Mouse (Mus musculus) limb, embryonic 15.5 days (tissue): Measurements from ENCODE around the gene Foxo3. TPM values are rescaled to one million over a fixed set of nuclear protein-coding genes. Genes with fewer than 3 reads are reported as not detected.

Source experiments
- ATAC-seq: fragments of 200-750 bp; cut with Nextera tagmentation; 2 replicates; pipeline ENCODE4 v1.8.0; 2017; ENCODE audit warnings: low read depth, moderate TSS enrichment; ENCODE audit not compliant: insufficient number of reproducible peaks, low FRiP score, low TSS enrichment
- H3K27ac ChIP-seq: fragments of 300-500 bp; sonication (generic); 2 replicates; pipeline ENCODE4 v1.5.1; 2015; ENCODE audit warnings: moderate library complexity, mild to moderate bottlenecking, inconsistent platforms
- H3K27me3 ChIP-seq: fragments of 300-500 bp; sonication (generic); 2 replicates; pipeline ENCODE4 v1.6.1; 2015; ENCODE audit warnings: inconsistent platforms
- H3K36me3 ChIP-seq: fragments of 300-500 bp; sonication (generic); 2 replicates; pipeline ENCODE4 v1.6.1; 2015; ENCODE audit warnings: inconsistent platforms
- H3K4me1 ChIP-seq: fragments of 300-500 bp; sonication (generic); 2 replicates; pipeline ENCODE4 v1.6.1; 2015; ENCODE audit warnings: inconsistent platforms
- H3K4me2 ChIP-seq: fragments of 300-500 bp; sonication (generic); 2 replicates; pipeline ENCODE4 v1.6.1; 2015; ENCODE audit warnings: mild to moderate bottlenecking, inconsistent platforms
- H3K4me3 ChIP-seq: fragments of 300-500 bp; sonication (generic); 2 replicates; pipeline ENCODE4 v1.5.1; 2015; ENCODE audit warnings: mild to moderate bottlenecking, inconsistent platforms
- H3K9ac ChIP-seq: fragments of 300-500 bp; sonication (generic); 2 replicates; pipeline ENCODE4 v1.6.1; 2015; ENCODE audit warnings: inconsistent platforms
- H3K9me3 ChIP-seq: fragments of 300-500 bp; sonication (generic); 2 replicates; pipeline ENCODE4 v1.6.1; 2016; ENCODE audit warnings: inconsistent platforms
- WGBS: fragments of 180-500 bp; shearing (Covaris S2); methylation state at CpG from one replicate; pipeline ENCODE4 v1.1.7; 2015; 5-methylcytosine and 5-hydroxymethylcytosine counted together
- polyA plus RNA-seq: library from polyadenylated mRNA; unstranded; fragments of >200 nt; fragmentation: Nextera tagmentation; extraction: Ambion mirVana; gene quantifications from 2 replicates; pipeline ENCODE4 v1.2.1, GENCODE M21; 2015

Foxo3 gene
- polyA plus RNA-seq, 1 experiment from 2014 or later, result 10.2 TPM

GRCm38 (mm10) chr10:42188091-42188490 is 88.5 kb downstream of the Foxo3 start:
- no peak overlapping the region for H3K27ac ChIP-seq
- H3K9ac ChIP-seq, result no peak overlapping the region
- no peak overlapping the region for H3K4me3 ChIP-seq
- peaks cover 34% of the 10 kb centered on the region for H3K4me1 ChIP-seq
- H3K4me2 ChIP-seq, result no peak overlapping the region
- no peak for ATAC-seq
- H3K36me3 ChIP-seq, result peaks cover 27% of the 10 kb centered on the region
- no peaks in the 10 kb centered on the region for H3K27me3 ChIP-seq
- H3K9me3 ChIP-seq, result no peaks in the 10 kb centered on the region
- WGBS, result 56% methylated on average over 9 of the region's 9 CpGs

- H3K27me3 ChIP-seq, result no peaks in the 10 kb centered on the region
- H3K9me3 ChIP-seq, result no peaks in the 10 kb centered on the region
- 82% methylated on average over 9 of the region's 9 CpGs for WGBS
- H3K36me3 ChIP-seq, result peaks cover 28% of the 10 kb centered on the region
- no peak overlapping the region for H3K4me2 ChIP-seq
- no peak overlapping the region for H3K9ac ChIP-seq
- no peak for ATAC-seq
- no peak overlapping the region for H3K4me3 ChIP-seq
- peaks cover 27% of the 10 kb centered on the region for H3K4me1 ChIP-seq
- H3K27ac ChIP-seq, result no peak overlapping the region
Observed at GRCm38 (mm10) chr10:42186941-42187401, 89.6 kb downstream of the Foxo3 start.

GRCm38 (mm10) chr10:42180333-42180732 is 96.2 kb downstream of the Foxo3 start:
- Histone ChIP-seq H3K27ac (no peak overlapping the region), H3K4me1 (no peaks in the 10 kb centered on the region), H3K9ac (no peak overlapping the region), H3K4me2 (no peak overlapping the region), H3K36me3 (peaks cover 25% of the 10 kb centered on the region), H3K27me3 (no peaks in the 10 kb centered on the region), H3K9me3 (no peaks in the 10 kb centered on the region), H3K4me3 (no peak overlapping the region)
- WGBS, result 84% methylated on average over 8 of the region's 8 CpGs
- ATAC-seq, result no peak

GRCm38 (mm10) chr10:42178751-42179150 is 97.8 kb downstream of the Foxo3 start:
- Histone ChIP-seq H3K9me3 (no peaks in the 10 kb centered on the region), H3K4me1 (0 out of 2 replicates have a peak, but pooled peaks cover 3% of the 10 kb centered on the region), H3K36me3 (peaks cover 14% of the 10 kb centered on the region), H3K27ac (no peak overlapping the region), H3K4me3 (no peak overlapping the region), H3K9ac (no peak overlapping the region), H3K27me3 (no peaks in the 10 kb centered on the region), H3K4me2 (no peak overlapping the region)
- ATAC-seq, result no peak
- WGBS, result 91% methylated on average over 11 of the region's 11 CpGs

- Histone ChIP-seq H3K36me3 (peaks cover 6% of the 10 kb centered on the region), H3K9ac (no peak overlapping the region), H3K27ac (no peak overlapping the region), H3K4me3 (no peak overlapping the region), H3K9me3 (no peaks in the 10 kb centered on the region), H3K27me3 (no peaks in the 10 kb centered on the region), H3K4me1 (0 out of 2 replicates have a peak, but pooled peaks cover 3% of the 10 kb centered on the region), H3K4me2 (no peak overlapping the region)
- no peak for ATAC-seq
- 76% methylated on average over 16 of the region's 16 CpGs for WGBS
Observed at GRCm38 (mm10) chr10:42177771-42178674, 98.5 kb downstream of the Foxo3 start.

GRCm38 (mm10) chr10:42174283-42174682 is 102.3 kb downstream of the Foxo3 start:
- 62% methylated on average over 5 of the region's 5 CpGs for WGBS

GRCm38 (mm10) chr10:42173839-42174238 is 102.7 kb downstream of the Foxo3 start:
- Histone ChIP-seq H3K9ac (no peak overlapping the region), H3K4me1 (peaks cover 17% of the 10 kb centered on the region), H3K4me3 (no peak overlapping the region), H3K4me2 (no peak overlapping the region), H3K9me3 (no peaks in the 10 kb centered on the region), H3K27ac (no peak overlapping the region), H3K27me3 (no peaks in the 10 kb centered on the region), H3K36me3 (no peaks in the 10 kb centered on the region)
- ATAC-seq, result no peak
- WGBS, result 4% methylated on average over 1 of the region's 1 CpGs

More at GRCm38 (mm10) chr10:42174283-42174682, 102.3 kb downstream of the Foxo3 start:
- H3K9ac ChIP-seq, result no peak overlapping the region
- H3K4me2 ChIP-seq, result no peak overlapping the region
- H3K4me1 ChIP-seq, result peaks cover 17% of the 10 kb centered on the region
- no peak overlapping the region for H3K27ac ChIP-seq
- H3K36me3 ChIP-seq, result peaks cover under 1% of the 10 kb centered on the region; the same call in 1 of the 2 replicates
- H3K27me3 ChIP-seq, result no peaks in the 10 kb centered on the region
- no peak for ATAC-seq
- H3K4me3 ChIP-seq, result no peak overlapping the region
- H3K9me3 ChIP-seq, result no peaks in the 10 kb centered on the region

GRCm38 (mm10) chr10:42170889-42171347 is 105.6 kb downstream of the Foxo3 start:
- Histone ChIP-seq H3K36me3 (no peaks in the 10 kb centered on the region), H3K4me3 (no peak overlapping the region), H3K4me1 (peaks cover 17% of the 10 kb centered on the region), H3K4me2 (0 out of 2 replicates have a peak overlapping the region, but pooled peaks have one; percentile 14), H3K27me3 (no peaks in the 10 kb centered on the region), H3K9ac (no peak overlapping the region), H3K27ac (no peak overlapping the region; the same call in 1 of the 2 replicates), H3K9me3 (no peaks in the 10 kb centered on the region)
- WGBS, result 12% methylated on average over 5 of the region's 5 CpGs
- ATAC-seq, result no peak

GRCm38 (mm10) chr10:42170201-42170600 is 106.4 kb downstream of the Foxo3 start:
- no peak overlapping the region for H3K4me3 ChIP-seq
- no peak overlapping the region for H3K27ac ChIP-seq
- H3K4me2 ChIP-seq, result no peak overlapping the region
- peaks cover 17% of the 10 kb centered on the region for H3K4me1 ChIP-seq
- H3K9me3 ChIP-seq, result no peaks in the 10 kb centered on the region
- 68% methylated on average over 5 of the region's 5 CpGs for WGBS
- no peak overlapping the region for H3K9ac ChIP-seq
- H3K27me3 ChIP-seq, result no peaks in the 10 kb centered on the region
- ATAC-seq, result no peak
- no peaks in the 10 kb centered on the region for H3K36me3 ChIP-seq

GRCm38 (mm10) chr10:42154727-42155126 is 121.8 kb downstream of the Foxo3 start:
- H3K9ac ChIP-seq, result no peak overlapping the region
- H3K4me2 ChIP-seq, result no peak overlapping the region
- H3K4me1 ChIP-seq, result peaks cover 9% of the 10 kb centered on the region
- H3K27me3 ChIP-seq, result no peaks in the 10 kb centered on the region
- 76% methylated on average over 2 of the region's 2 CpGs for WGBS
- no peaks in the 10 kb centered on the region for H3K9me3 ChIP-seq
- no peaks in the 10 kb centered on the region for H3K36me3 ChIP-seq
- H3K27ac ChIP-seq, result no peak overlapping the region
- no peak overlapping the region for H3K4me3 ChIP-seq
- no peak for ATAC-seq

GRCm38 (mm10) chr10:42152426-42153205 is 123.9 kb downstream of the Foxo3 start:
- no peak overlapping the region for H3K27ac ChIP-seq

More at GRCm38 (mm10) chr10:42152426-42153205, 123.9 kb downstream of the Foxo3 start:
- H3K27me3 ChIP-seq, result no peaks in the 10 kb centered on the region
- no peak overlapping the region for H3K9ac ChIP-seq
- no peak for ATAC-seq
- H3K4me2 ChIP-seq, result no peak overlapping the region
- no peaks in the 10 kb centered on the region for H3K36me3 ChIP-seq
- no peaks in the 10 kb centered on the region for H3K9me3 ChIP-seq
- 29% methylated on average over 14 of the region's 14 CpGs for WGBS
- peaks cover 9% of the 10 kb centered on the region for H3K4me1 ChIP-seq
- H3K4me3 ChIP-seq, result no peak overlapping the region
